Mouse (Mus musculus) spleen, adult 12 weeks (tissue): ENCODE results near the gene Denr.
A peak's percentile ranks its signal among the peaks of the same experiment; 100 is the strongest.

Source experiments
- DNase-seq: peaks from one replicate; pipeline ENCODE4 v3.0.0; 2022; ENCODE audit warnings: low spot score

Gene Denr

DNA sequence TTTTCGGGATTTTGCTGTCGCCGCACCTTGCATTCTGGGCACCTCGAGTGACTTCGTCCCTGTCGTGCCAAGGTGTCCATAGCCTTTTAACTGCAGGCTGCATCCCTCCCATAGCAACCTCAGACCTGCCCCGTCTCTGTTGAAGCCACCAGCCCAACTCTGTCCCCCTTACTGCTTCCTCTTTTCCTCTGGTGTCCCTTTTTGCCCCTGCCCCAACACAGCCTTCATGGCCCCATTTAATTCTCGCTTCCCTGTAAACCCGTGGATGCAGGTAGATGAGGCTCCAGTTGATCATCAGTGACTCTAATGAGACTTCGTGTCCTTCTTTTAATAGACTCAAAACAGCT, 629 bp downstream of the Denr start:
- DNase-seq: no peak

DNA sequence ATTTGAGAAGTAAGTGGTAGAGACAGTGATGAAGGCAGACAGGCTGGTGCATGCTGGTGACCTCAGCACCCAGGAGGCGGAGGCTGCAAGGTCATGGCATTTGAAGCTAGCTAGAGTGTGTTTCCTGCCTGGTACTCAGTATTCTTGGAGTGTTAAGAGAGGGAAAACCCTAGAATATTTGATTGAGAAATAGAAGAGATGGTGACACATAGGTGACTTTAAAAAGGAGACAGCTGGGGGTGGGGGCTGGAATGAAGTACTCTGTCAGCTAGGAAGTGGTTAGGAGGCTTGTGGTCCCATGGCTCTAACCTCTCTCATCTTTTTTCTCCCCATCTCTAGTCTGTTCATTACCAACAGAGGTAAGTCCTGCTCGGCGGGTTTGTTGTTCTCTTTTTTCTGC, 7.9 kb downstream of the Denr start:
- DNase-seq: no peak

DNA sequence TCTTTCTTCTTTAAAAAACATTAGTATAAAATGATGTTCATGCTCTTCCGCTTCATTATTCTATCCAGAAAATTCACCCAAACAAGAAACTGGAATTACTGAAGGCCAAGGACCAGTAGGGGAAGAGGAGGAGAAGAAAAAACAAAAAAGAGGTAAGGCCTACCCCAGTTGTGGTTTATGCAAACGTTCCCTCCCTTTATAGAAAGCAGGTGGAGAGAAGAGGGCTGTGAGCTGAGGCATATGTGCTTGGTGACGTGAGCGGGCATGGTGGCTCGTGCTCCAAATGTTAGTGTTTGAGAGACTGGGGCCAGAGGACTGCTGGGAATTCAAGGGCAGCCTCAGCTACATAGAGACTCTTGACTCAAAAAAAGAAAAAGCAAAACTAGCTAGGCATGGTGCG, 15.1 kb downstream of the Denr start:
- DNase-seq: no peak

DNA sequence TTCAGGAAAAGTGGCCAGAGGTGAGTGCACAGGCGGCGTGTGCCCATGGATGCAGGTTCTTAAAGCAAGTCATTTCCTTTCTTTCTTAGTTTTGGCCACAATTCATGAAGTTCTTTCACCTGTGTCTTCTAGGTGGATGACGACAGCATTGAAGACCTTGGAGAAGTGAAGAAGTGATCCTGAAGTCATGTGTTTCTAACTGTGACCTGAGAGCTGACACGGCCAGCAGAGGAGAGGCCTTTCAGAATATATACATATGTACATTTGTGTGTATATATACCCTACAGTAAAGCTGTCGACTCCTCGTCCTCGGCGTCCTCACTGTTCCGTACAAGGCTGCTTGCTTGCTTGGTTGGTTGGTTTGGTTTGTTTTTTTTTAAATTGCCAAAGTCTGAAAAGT, 20.1 kb downstream of the Denr start, which contains the start of gene Gm43518:
Gene Gm43518 (plus strand): TSS at position 301 of the 400 bp plus-strand sequence.
- DNase-seq: no peak

DNA sequence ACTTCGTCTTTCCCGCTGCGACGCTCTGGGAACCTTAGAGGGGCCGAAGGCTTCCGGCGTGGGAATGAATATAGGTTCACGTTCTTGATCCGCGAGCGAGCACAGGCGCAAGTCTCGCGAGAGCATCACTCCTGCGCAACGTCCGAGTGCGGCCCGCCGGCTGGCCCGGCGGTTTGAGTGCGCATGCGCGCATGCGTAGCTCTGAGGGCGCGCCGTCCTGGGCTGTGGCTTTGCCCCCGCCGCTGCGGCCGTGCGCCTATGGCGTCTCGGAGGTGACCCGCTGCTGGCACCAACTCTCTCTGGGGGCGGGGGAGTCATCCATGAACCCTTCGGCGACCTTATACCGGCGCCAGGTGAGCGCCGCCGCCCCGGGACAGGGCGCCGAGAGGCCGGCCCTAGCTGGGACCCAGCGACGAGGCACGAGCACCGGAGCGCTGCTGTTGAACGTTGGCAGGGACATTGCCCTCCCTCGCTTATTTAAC, 23.6 kb downstream of the Denr start, which contains the start of gene Ccdc62:
Gene Ccdc62 (plus strand): TSS at position 172 of the 482 bp plus-strand sequence.
- peak; percentile 85 for DNase-seq

DNA sequence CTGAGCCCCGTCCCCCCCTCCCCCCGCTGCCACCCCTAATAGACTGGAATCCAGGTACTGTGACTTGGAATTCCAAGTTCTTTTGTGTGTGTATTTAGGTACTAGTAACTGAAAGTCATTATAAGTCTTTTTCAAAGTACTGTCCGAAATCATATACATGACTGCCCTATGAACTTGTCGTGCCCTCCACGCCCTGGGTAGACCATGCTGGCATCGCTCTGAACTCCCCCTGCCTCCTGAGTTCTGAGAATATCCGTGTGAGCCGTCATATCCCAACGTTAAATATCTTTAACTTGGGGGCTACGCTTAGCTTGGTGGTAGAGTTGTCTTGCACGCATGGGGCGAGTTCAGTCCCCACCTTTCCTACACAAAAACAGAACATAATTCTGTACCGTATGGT, 24.2 kb downstream of the Denr start:
- no peak for DNase-seq

DNA sequence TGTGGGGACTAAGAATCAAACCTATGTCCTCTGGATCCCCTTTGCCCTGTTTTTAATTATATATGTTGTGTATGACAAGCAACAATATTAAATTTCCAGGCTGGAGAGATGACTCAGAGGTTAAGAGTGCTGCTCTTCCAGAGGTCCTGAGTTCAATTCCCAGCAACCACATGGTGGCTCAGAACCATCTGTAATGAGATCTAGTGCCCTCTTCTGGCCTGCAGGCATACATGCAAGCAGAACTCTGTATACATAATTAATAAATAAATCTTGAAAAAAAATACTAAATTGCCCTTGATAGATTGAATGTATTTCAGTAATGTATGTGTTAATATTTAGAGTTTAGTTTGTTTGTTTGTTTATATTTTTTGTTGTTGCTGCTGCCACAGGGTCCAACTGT, 26.0 kb downstream of the Denr start:
- DNase-seq: no peak

DNA sequence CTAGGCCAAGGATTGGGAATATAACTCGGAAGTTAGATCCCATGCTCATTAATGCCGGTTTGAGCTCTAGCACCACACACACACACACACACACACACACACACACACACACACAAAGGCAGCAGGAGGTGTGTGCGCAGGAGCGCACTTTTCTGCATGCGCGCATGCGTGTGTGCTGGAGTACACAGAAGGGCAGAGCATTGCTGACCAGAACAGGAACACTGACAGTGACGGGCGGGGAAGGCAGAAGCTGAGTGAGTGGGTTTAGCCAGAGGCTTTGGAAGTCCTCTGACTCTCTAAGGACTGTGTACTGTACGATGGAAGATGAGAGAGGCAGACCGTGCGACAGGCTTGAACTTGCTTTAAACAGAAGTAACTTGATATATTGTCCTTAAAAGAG, 26.6 kb downstream of the Denr start:
- no peak for DNase-seq

DNA sequence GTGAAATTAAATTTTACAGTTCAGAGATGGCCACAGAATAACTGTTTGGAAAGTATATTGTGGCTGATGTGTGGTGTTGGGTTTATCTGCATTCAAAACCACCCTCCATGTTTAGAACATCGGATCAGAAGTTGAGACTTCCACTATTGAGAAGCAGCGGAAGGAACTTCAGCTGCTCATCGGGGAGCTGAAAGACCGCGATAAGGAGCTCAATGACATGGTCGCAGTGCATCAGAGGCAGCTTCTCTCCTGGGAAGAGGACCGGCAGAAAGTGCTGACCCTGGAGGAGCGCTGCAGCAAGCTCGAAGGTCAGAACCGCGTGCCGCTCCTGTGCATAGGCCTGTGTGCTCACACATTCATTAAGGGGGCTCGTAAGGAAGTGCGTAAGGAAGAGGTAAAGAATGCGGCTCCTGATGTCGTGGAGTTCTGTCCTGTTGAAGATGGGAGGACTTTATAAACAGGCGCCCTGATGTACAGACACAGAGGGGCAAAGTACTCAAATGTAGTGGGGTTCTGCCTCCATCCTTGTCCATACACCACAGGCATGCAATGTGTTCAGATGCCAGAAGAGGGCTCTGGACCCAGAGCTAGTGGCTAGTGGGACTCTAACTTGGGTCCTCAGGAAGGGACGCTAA, 27.1 kb downstream of the Denr start:
- DNase-seq: no peak

DNA sequence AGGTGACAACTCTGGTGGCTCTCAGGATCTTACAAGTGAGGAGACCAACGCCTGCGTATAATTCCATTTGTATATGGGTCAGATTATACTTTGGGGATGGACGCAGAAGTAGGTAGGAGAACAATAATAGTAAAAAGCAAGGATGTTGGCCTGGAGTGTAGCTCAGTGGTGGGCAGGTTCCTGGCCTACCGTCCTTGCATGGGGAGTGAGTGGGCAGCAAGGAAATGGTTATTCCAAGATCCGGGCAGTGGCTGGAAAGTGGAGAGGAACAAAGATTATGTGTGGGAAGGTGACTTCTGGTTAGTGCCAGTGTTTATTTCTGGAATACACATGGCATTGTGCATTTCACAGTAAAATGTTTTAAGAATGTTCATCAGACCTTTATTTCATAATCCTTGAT, 29.0 kb downstream of the Denr start:
- no peak for DNase-seq

DNA sequence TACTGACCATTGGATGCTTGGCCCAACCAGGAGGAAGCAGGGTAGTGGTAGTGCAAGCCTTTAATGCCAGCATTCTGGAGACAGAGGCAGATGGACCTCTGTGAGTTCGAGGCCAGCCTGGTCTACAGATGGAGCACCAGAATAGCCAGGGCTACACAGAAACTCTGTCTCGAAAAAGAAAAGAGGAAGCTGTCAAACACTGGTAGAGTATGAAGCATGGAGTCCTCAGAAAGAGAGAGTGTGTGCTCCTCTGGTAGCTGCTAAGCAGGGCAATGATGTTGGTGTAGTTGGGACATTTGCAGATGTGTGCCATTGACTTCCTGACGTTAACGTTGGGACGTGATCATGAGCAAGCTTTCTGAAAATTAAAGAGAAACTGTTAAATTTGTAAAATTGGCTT, 31.5 kb downstream of the Denr start:
- DNase-seq: no peak

DNA sequence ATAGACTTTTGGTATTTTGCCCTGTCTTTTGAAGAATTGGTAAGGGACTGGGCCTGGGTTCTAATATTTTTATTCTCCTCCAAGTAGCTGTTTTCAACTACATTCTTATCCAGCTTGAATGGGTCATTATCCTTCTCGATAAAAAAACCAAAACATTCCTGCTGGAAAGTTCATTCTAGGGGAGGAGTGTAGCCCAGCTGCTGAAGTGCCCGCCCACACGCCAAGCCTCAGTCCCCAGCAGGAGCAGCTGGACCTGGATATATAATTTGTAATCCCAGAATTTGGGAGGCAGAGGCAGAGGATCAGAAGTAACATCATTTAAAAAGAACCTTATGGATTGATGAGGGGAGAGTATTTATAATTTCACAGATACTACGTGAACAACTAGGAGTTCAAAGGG, 39.6 kb downstream of the Denr start:
- DNase-seq: no peak

DNA sequence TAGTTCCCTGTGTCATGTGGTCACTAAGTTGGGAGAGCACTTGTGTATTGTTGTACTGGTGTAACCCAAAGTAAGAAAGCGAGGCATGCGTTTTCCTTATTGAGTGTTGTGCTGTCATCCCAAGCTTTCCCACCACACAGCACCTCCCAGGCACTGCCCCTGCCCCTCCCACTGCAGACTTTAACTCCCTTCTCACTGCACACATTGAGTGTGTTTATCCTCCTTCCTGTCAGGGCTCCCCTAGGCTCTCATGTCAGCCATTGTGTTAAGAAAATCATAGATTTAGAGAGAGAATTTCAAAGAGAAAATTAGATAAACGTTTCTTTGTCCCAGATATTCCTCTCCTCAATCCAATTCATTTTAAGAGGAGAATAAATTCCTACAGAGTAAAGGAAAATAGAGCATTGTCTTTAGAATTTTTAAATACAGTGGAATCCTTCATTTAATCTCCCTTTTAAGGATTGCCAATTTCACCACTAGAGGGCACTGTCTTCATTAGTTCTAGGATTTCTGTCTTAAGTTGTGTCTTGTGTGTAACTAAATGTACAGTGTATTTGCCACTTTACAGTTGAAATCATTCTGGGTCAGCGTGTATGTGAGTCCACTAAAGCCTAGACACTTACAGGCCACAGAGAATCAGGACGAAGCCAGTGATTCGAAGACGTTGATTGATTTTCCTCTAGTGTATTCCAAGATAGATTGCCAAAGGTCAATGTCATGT, 40.2 kb downstream of the Denr start:
- no peak for DNase-seq

DNA sequence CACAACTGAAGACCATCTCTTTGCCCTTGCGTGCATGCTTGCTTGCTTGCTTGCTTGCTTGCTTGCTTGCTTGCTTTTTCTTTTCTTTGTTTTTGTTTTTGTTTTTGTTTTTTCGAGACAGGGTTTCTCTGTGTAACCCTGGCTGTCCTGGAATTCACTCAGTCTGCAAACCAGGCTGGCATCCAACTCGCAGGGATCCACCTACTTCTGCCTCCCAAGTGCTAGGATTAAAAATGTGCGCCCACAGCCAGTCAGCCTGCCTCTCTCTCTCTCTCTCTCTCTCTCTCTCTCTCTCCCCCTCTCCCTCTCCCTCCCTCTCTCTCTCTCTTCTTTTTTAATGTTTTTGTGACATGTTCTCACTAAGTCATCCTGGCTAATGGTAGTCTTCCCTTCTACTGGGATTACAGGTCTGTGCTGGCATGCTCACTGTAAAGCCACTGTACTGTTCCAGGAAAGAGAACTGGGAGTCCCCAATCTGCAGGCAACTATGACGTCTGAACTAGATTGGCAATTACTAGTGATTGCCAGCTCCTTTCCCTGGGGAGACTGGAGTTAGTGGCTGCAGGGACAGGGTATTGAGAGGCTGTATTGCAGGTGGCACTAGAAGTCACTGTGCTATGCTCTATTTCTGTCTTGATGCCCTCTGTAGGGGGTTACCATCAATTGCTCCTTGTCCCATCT, 45.5 kb downstream of the Denr start:
- no peak for DNase-seq

DNA sequence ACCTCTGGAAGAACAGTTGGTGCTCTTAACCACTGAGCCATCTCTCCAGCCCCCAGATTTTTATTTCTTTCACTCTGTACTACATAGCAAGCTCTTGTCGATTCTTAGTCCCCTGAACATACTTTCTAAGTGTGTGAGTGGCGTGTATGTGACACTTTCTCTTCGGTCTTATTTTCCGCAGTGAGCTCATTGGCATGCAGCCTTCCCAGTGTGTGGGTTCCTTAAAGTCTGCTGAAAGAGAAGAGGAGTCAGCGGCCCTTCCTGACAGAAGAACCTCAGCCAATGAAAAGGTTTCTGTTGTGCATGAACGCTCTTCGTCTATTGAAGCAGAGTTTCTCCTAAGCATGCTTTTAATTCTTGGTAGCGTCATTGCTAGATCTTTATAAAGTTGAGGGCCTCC, 50.2 kb downstream of the Denr start:
- DNase-seq: no peak

DNA sequence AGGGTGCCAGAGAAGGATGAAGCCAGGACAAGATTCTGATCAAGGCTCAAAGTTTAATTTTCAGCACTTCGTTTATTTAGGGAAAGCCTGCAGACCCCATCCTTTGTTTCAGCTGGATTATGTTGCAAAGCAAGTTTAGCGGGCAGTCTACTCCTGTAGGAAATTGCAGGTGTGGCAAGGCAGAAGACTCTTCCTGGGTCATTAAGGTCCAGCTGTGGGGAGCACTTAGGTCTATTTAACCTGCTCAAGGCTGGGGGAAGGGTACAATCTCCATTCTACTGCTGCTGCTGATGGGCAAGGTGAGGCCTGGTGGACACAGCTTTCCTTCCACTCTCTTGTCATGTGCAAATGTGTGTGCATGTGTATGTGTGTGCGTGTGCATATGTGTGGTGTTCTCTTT, 52.0 kb downstream of the Denr start:
- DNase-seq: no peak

DNA sequence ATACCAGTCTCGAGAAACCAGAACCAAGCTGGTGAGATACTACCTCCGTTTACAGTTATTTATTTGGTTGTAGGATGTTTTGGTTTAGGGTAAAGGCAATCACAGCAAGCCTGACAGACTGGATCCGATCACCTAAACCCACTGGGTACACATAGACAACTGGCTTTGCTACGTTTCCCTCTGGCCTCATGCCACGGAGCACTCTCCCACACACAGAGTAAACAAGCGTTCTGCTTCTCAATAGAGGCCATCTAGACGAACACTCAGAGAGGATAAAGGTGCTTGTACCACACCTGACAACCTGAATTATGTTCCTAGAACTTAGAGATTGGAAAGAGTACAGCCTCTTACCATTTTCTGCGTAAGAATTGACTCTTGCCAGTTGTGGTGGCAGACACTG, 53.2 kb downstream of the Denr start:
- DNase-seq: no peak

DNA sequence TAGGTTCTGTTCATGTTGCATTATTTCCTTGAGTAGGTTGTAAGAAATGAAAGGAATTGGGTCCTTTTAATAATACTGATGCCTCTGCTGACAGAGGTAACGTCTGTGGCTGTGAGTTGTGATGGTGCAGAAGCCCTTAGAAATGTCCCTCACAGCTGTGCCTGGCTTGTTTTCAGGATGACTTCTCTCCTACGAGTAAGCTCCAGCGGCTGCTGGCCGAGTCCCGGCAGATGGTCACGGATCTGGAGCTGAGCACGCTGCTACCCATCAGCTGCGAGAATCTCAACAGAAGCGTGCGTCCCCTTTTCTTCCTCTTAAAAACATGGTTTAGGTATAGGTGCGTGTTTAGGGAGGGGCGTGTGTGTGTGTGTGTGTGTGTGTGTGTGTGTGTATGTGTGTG, 54.1 kb downstream of the Denr start:
- DNase-seq: no peak

DNA sequence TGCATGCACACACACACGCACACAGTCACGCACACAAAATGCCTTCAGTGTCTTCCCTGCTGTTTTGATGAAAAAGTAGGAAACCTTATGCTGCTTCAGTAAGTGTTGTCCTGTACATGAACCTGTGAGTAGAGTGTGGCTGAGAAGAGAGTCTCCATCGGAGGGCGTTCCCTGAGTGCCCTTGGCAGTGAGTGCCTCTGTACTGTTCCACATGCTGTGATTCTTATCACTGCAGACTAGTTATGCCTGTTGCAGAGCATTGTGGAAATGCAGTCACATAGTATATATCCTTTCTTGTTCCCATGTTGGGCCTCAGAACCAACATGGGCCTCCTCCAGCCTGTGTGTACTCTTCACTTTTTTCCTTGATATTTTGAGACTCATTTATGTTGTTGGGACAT, 57.2 kb downstream of the Denr start:
- no peak for DNase-seq

DNA sequence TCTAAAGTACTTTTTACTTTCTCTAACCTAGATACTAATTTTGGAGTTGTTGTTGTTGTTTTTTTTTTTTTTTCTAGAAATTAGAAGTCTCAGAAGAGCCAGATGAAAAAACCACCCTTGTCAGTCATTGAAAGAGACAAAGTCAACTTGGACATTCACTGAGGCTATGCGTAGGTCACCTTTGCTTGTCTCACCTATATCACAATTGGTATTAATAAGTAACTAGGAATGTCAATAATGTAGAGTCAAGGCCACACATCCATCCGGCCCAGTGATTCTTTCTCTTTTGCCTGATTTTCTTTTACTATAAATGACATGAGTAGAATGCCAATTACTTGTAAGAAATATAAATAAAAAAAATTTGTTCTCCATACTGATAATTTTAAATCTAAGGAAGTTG, 59.8 kb downstream of the Denr start:
- DNase-seq: no peak

DNA sequence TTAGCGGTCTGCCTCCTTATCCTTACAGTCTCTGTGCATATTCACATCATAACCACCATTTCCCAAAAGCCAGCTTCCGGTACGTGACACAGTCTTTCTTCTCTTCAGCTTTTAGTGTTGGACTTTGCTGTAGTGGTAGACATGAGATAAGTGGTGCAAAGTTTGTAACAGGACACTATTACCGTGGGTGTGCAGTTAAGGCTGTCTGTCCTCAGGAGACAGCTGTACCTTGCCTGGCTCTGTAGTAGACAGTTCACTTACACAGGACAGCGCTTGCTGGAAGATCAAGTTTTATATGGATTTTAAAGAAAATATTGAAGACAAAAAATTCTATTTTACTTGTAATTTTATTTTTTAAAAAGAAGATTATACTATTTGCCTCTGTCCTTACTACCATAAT, 61.5 kb downstream of the Denr start:
- DNase-seq: no peak

DNA sequence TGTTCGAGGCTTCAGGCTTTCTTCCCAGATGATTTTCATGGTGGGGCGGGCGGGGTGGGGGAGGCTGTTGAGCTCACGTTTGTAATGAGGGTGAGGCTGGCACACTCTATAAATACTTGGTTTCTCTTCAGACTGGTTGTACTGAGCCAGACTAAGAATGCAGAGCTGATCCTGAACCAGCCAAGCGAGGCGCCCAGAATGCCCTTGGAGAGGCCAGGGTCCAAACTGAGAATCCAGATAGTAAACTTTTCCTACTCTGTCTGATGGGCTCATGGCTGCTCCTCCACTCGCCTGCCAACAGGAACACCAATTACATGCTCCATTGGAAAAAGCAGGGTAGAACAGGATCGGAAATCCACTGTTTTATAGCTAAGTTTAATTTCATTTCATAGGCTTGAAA, 62.2 kb downstream of the Denr start:
- no peak for DNase-seq

DNA sequence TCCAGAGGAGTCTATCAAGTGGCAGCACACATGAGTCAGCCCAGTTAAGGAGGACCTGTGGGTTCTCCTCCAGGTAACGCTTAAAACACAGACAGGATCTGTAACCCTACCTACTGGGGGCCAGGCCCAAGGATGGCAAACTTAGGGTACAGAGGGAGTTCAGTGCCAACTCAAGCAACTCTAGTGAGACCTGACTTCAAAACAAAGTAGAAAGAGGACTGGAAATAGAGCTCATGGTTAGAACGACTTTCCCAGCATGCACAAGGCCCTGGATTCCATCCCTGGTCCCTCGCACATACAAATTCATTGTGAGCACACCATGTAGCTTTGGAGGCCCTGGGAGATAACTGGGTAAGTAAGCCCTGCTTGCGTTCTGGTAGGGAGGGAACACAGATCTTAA, 63.6 kb downstream of the Denr start:
- no peak for DNase-seq
